Mouse (Mus musculus): ENCODE measurements around the gene Cog1. TPM values are rescaled to one million over a fixed set of nuclear protein-coding genes. Genes with fewer than 3 reads are reported as not detected.

Gene Cog1
- polyA plus RNA-seq, 1 experiment from 2014 or later: 37.6 TPM

DNA sequence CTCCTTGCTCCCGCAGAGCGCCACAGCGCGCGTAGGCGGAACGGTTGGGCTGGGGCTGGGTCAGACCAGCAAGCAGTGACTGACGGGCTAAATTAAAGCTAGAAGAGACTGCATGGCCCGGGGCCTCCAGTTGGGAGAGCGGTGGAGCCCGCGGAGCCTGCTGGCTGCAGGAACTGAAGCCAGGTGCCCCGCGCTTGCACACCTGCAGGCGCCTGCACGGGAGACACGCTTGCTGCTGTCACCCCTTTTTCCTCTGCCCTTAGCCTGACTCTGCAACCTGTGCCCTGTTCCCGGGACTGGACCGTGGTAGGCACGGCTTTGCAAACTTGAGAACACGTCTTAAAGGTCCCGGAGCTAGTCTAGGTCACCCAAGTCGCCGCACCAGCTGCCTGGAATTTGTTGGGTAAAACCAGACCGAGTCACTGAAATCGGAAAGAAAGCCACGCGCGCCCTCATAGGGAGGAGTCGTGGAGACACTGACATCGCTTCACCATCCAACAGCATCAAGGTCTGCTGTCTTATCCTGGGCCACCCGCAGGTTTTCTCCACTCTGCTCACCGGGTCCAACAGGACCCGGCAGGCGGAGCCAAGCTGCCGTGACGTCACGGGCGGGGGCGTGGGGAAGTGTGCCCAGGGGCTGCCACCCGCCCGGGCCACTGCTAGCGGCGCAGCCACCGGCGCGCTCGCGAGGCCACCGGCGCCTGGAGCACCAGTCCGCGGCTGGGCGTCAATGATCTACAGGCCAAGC, 30.1 kb upstream of the Cog1 start, which contains the start of gene Sstr2:
Gene Sstr2 (plus strand): TSS at position 671 of the 748 bp plus-strand sequence.
- Histone ChIP-seq H3K27me3 (no peaks in the 10 kb centered on the region), H3K27ac (replicated peaks) (peak within 1 kb of the TSS; percentile 80), H3K4me2 (replicated peaks) (peak within 1 kb of the TSS; percentile 98), H3K36me3 (no peaks in the 10 kb centered on the region), H3K4me3 (peak within 1 kb of the TSS; percentile 77), H3K9me3 (no peaks in the 10 kb centered on the region), H3K4me1 (peaks cover 43% of the 10 kb centered on the region), H3K9ac (replicated peaks) (peak within 1 kb of the TSS; percentile 77)
- WGBS: under 1% methylated on average over 54 of the region's 54 CpGs
- ATAC-seq (replicated peaks): peak; percentile 85

DNA sequence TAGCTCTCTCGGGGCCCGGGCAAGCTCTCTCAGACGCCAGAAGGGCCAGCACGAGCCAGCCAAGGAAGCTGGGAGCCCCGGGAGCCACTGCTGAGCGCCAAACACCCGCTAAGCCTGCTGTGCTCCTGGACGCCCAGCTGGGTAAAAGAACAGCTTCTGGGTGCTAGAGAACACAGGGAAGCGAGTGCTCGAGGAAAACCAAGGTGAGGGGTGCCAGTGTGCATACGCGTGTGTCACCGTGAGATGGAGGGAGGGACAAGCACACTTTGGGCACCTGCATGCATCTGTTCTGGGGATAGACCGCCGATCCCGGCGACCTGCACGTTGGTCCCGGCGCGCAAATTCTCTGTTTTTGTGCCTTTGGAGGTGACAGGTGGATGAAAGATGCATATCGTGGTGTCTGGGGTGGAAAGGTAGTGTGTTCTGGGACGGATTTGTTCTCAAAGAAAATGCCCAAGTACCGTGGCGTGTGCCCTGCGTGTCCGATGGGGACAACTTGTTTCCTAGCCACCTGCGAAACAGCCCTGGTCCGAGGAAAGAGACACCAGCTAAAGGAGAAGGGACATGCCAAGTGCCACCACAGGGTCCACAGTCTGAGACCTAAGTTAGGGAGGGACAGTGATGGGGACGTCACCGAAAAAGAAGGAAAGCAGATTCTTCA, 29.4 kb upstream of the Cog1 start:
- Histone ChIP-seq H3K9ac (replicated peaks) (peak overlapping the region; percentile 77), H3K4me1 (peaks cover 43% of the 10 kb centered on the region), H3K9me3 (no peaks in the 10 kb centered on the region), H3K4me2 (replicated peaks) (peak overlapping the region; percentile 98), H3K36me3 (peaks cover 3% of the 10 kb centered on the region; the same call in 1 of the 2 replicates), H3K4me3 (peak overlapping the region; percentile 77), H3K27me3 (no peaks in the 10 kb centered on the region), H3K27ac (replicated peaks) (peak overlapping the region; percentile 80)
- ATAC-seq (replicated peaks): no peak; the same call in none of the 2 replicates
- 1% methylated on average over 31 of the region's 31 CpGs for WGBS

DNA sequence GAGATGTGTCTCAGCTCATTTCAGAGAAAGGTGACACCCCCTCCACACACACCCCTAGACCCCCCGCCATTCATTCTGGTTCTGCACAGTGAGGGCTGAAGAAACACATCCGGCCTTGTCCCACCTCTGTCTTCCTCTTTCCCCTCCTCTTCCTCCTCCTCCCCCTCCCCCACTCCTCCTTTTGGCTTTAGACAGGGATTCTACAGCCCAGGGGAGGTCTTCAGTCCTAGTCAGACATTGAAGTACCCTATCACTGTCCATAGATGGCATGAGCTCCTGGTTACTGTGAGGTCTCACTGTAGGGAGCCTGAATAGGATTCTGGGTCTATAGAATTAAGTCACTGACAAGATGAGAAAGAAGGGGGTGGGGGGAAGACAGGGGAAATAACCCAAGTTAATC, 28.0 kb upstream of the Cog1 start:
- peak overlapping the region; percentile 77 for H3K9ac ChIP-seq (replicated peaks)
- no peak for ATAC-seq (replicated peaks)
- H3K27ac ChIP-seq (replicated peaks): no peak overlapping the region
- no peaks in the 10 kb centered on the region for H3K27me3 ChIP-seq
- 55% methylated on average over 2 of the region's 2 CpGs for WGBS
- peaks cover 43% of the 10 kb centered on the region for H3K4me1 ChIP-seq
- H3K9me3 ChIP-seq: no peaks in the 10 kb centered on the region
- peak overlapping the region; percentile 98 for H3K4me2 ChIP-seq (replicated peaks)
- peak overlapping the region; percentile 77 for H3K4me3 ChIP-seq
- peaks cover 10% of the 10 kb centered on the region for H3K36me3 ChIP-seq

DNA sequence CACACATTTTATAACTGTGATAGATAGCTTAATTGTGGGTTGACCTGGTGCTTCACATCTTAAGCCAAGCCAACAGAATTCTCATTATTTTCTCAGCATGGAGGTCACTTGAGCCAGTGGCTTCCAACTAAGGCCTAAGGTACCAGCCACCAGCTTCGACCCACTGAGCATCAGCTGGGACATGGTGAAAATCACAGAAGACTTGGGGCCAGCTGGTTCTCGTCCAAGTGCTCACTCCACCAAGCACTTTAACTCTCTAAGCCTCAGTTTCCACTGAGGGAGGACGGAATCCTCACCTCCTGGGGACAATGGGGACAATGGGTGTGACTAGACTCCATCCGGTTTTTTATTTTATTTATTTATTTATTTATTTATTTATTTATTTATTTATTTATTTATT, 26.9 kb upstream of the Cog1 start:
- peaks cover 10% of the 10 kb centered on the region for H3K36me3 ChIP-seq
- 78% methylated on average over 4 of the region's 4 CpGs for WGBS
- H3K9me3 ChIP-seq: no peaks in the 10 kb centered on the region
- H3K4me1 ChIP-seq: peaks cover 43% of the 10 kb centered on the region
- H3K27me3 ChIP-seq: no peaks in the 10 kb centered on the region
- H3K4me2 ChIP-seq (replicated peaks): peak overlapping the region; percentile 98
- H3K27ac ChIP-seq (replicated peaks): no peak overlapping the region
- ATAC-seq (replicated peaks): no peak
- H3K4me3 ChIP-seq: peak overlapping the region; percentile 77; the same call in 1 of the 2 replicates
- no peak overlapping the region for H3K9ac ChIP-seq (replicated peaks)

DNA sequence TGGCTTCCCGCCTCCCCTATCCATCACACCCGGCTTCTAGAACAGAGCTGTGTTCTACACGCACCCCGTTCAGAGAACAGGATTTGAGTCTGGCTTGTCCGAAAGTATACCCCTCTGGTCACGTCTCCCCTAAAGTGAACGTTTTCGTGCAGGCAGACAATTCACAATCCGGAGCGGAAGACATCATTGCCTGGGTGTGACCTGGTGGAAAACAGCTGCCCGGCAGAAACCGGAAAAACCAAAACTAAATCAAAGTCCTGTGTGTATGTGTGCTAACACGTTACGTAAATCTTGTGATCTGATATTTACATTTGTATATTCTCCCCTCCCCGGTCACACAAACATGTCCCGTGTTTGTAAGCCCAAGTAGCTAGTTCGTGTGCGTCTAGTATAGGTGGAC, 23.5 kb upstream of the Cog1 start:
- H3K9ac ChIP-seq (replicated peaks): no peak overlapping the region
- H3K4me2 ChIP-seq (replicated peaks): no peak overlapping the region
- H3K27ac ChIP-seq (replicated peaks): no peak overlapping the region
- H3K4me3 ChIP-seq: no peak overlapping the region
- WGBS: 94% methylated on average over 18 of the region's 18 CpGs
- peaks cover 10% of the 10 kb centered on the region for H3K36me3 ChIP-seq
- H3K4me1 ChIP-seq: peaks cover 14% of the 10 kb centered on the region; the same call in 1 of the 2 replicates
- no peaks in the 10 kb centered on the region for H3K9me3 ChIP-seq
- H3K27me3 ChIP-seq: no peaks in the 10 kb centered on the region
- no peak for ATAC-seq (replicated peaks)

DNA sequence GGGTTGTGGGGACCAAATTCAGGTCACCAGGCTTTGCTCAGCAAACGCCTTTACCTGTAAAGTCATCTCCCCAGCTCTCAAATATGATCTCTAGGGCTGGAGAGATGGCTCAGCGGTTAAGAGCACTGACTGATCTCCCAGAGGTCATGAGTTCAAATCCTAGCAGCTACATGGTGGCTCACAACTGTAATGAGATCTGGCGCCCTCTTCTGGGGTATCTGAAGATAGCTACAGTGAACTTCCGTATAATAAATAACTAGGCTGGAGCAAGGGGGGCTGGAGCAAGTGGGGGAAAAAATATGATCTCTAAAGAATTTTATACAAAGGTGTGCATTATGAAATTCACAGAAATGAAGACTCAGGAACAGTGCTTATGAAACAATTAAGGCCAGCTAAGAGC, 21.2 kb upstream of the Cog1 start:
- H3K4me3 ChIP-seq: no peak overlapping the region
- no peak overlapping the region for H3K9ac ChIP-seq (replicated peaks)
- H3K4me2 ChIP-seq (replicated peaks): no peak overlapping the region
- 0 out of 2 replicates have a peak, but pooled peaks cover 3% of the 10 kb centered on the region for H3K4me1 ChIP-seq
- ATAC-seq (replicated peaks): no peak
- no peak overlapping the region for H3K27ac ChIP-seq (replicated peaks)
- H3K9me3 ChIP-seq: no peaks in the 10 kb centered on the region
- 52% methylated on average over 4 of the region's 4 CpGs for WGBS
- H3K36me3 ChIP-seq: peaks cover 10% of the 10 kb centered on the region
- no peaks in the 10 kb centered on the region for H3K27me3 ChIP-seq

DNA sequence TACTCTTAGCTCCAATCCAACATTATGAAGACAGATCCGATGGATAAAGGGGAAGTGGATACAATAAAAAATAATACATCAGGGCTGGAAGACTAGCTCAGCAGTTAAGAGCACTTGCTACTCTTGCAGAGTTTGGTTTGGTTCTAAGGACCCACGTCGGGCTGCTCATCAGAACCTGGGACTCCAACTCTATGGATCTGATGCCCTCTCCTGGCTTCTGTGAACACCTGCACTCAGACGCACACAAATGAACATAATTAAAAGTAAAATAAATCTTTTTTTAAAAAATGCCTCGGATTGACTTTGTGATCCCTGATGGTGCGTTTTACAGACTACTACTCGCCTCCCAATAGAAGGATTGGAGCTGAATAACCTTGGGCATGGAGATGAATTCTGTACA, 18.3 kb upstream of the Cog1 start:
- 58% methylated on average over 7 of the region's 7 CpGs for WGBS
- H3K4me1 ChIP-seq: peaks cover 6% of the 10 kb centered on the region; the same call in 1 of the 2 replicates
- H3K36me3 ChIP-seq: 0 out of 2 replicates have a peak, but pooled peaks cover under 1% of the 10 kb centered on the region
- no peaks in the 10 kb centered on the region for H3K9me3 ChIP-seq
- no peaks in the 10 kb centered on the region for H3K27me3 ChIP-seq
- no peak overlapping the region for H3K4me3 ChIP-seq
- H3K9ac ChIP-seq (replicated peaks): no peak overlapping the region
- H3K4me2 ChIP-seq (replicated peaks): no peak overlapping the region
- no peak for ATAC-seq (replicated peaks)
- no peak overlapping the region for H3K27ac ChIP-seq (replicated peaks)

DNA sequence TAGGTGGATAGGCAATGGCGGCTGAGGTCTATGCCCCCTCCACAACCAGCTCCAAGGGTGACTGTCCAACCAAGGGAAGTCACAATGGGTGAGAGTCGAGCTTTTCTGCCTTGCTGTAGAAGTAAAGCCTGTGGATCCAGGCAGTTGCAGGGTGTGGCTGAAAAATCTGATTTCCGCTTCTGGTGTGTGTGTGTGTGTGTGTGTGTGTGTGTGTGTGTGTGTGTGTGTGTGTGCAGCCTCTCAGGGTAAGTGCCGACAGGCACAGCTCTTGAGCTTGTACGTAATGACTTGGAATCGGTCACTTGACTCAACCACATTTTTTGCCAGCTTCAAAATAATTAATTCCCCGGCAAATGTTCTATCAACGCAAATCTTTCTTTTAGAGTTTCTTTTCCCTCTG, 17.7 kb upstream of the Cog1 start:
- WGBS: 77% methylated on average over 8 of the region's 8 CpGs

DNA sequence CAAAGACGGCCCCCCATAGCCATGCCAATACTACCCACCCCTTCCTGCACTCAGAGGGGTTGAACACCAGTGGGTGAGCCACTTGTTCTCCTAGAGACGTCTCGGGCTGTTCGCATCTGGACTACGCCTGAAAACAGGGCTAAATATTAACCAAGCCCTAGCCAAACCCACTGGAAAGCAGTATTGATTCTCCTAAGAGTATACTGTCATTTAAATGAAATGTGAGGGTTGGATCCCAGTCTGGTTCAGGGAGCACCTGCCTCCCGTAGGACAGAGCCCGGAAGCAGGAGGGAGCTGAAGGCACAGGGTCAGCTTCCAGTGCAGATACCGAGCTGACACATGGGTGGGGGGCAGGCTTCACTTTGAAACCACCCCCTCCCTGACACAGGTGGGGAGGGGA, 17.1 kb upstream of the Cog1 start:
- Histone ChIP-seq H3K4me1 (peaks cover 6% of the 10 kb centered on the region; the same call in 1 of the 2 replicates), H3K36me3 (no peaks in the 10 kb centered on the region), H3K9me3 (no peaks in the 10 kb centered on the region), H3K27ac (replicated peaks) (0 out of 2 replicates have a peak overlapping the region, but pooled peaks have one; percentile 31), H3K9ac (replicated peaks) (no peak overlapping the region), H3K27me3 (no peaks in the 10 kb centered on the region), H3K4me3 (no peak overlapping the region), H3K4me2 (replicated peaks) (no peak overlapping the region)
- 75% methylated on average over 8 of the region's 8 CpGs for WGBS
- ATAC-seq (replicated peaks): no peak

More for the DNA sequence above, 17.7 kb upstream of the Cog1 start:
- no peak overlapping the region for H3K27ac ChIP-seq (replicated peaks)
- no peak overlapping the region for H3K4me3 ChIP-seq
- no peaks in the 10 kb centered on the region for H3K27me3 ChIP-seq
- peaks cover 6% of the 10 kb centered on the region; the same call in 1 of the 2 replicates for H3K4me1 ChIP-seq
- no peaks in the 10 kb centered on the region for H3K9me3 ChIP-seq
- no peak overlapping the region for H3K9ac ChIP-seq (replicated peaks)
- no peak for ATAC-seq (replicated peaks)
- no peaks in the 10 kb centered on the region for H3K36me3 ChIP-seq
- H3K4me2 ChIP-seq (replicated peaks): no peak overlapping the region

DNA sequence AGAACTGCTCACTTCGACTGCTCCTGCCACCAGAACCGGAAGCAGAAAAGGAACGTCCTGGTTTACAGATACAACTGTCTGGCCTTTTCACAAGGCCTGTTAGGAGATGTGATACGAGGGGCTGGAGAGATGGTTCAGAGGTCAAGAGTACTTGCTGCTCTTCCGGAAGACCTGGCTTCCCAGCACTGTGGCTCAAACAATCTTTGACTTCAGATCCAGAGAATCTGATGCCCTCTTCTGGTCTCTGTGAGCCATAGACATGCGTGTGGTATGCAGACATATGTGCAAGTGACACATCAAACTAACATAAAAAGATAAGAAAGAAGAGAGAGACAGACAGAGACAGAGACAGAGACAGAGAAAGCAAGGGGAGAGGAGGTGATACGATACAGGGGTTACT, 16.7 kb upstream of the Cog1 start:
- no peak for ATAC-seq (replicated peaks)

DNA sequence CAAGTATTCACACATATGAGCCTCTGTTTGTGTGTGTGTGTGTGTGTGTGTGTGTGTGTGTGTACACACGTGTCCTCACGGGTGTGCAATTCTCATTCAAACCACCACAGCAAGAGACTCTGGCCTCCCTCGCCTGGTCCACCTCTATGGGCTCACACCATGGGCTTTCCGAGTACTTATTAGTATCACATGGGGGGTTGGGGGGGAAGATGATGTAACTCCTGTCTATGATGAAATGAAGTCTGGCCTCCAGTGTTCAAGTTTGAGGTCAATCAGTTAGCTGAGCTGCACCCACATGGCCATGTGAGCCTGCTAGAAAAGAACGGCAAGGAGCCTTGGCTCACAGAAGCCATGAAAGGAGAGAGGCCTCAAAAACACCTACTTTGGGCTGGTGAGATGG, 15.6 kb upstream of the Cog1 start:
- no peak for ATAC-seq (replicated peaks)
- Histone ChIP-seq H3K4me3 (no peak overlapping the region), H3K4me1 (peaks cover 6% of the 10 kb centered on the region; the same call in 1 of the 2 replicates), H3K4me2 (replicated peaks) (no peak overlapping the region), H3K9me3 (no peaks in the 10 kb centered on the region), H3K9ac (replicated peaks) (no peak overlapping the region), H3K36me3 (no peaks in the 10 kb centered on the region), H3K27me3 (no peaks in the 10 kb centered on the region), H3K27ac (replicated peaks) (no peak overlapping the region)
- 99% methylated on average over 5 of the region's 5 CpGs for WGBS

More for the DNA sequence above, 16.7 kb upstream of the Cog1 start:
- no peaks in the 10 kb centered on the region for H3K9me3 ChIP-seq
- 0 out of 2 replicates have a peak overlapping the region, but pooled peaks have one; percentile 31 for H3K27ac ChIP-seq (replicated peaks)
- H3K4me2 ChIP-seq (replicated peaks): no peak overlapping the region
- WGBS: 84% methylated on average over 7 of the region's 7 CpGs
- H3K4me1 ChIP-seq: peaks cover 6% of the 10 kb centered on the region; the same call in 1 of the 2 replicates
- no peaks in the 10 kb centered on the region for H3K27me3 ChIP-seq
- no peak overlapping the region for H3K9ac ChIP-seq (replicated peaks)
- H3K36me3 ChIP-seq: no peaks in the 10 kb centered on the region
- no peak overlapping the region for H3K4me3 ChIP-seq

DNA sequence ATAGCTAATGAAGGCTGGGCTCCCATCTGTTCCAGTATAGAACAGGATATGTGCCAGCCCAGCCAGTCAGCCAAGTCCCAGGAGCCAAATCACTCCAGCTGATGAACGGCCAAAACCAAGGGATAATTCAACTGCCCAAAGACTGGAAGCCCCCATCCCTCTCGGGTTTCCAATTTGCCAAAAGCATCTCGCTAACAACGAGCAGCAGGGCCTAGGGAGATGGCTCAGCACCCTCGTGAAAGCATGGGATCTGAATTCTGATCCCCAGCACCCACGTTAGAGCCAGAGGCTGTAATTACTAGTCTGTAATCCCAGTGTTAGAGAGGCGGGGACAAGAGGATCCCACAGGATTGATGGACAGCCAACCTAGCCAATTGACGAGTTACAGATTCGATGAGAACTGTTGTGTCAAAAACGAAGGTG, 14.3 kb upstream of the Cog1 start:
- ATAC-seq (replicated peaks): peak; percentile 59
- 50% methylated on average over 10 of the region's 10 CpGs for WGBS
- H3K36me3 ChIP-seq: no peaks in the 10 kb centered on the region
- H3K27me3 ChIP-seq: no peaks in the 10 kb centered on the region
- peaks cover 6% of the 10 kb centered on the region; the same call in 1 of the 2 replicates for H3K4me1 ChIP-seq
- no peak overlapping the region for H3K9ac ChIP-seq (replicated peaks)
- H3K4me2 ChIP-seq (replicated peaks): no peak overlapping the region
- peak overlapping the region; percentile 42 for H3K27ac ChIP-seq (replicated peaks)
- no peaks in the 10 kb centered on the region for H3K9me3 ChIP-seq
- H3K4me3 ChIP-seq: no peak overlapping the region
